Mouse (Mus musculus): ENCODE measurements around the gene Eps8l1.

- no peak for TF ChIP-seq TAL1 (IDR thresholded peaks at IDR 0.05; ENCODE audit: low read length)
- no peak for TF ChIP-seq GATA1 (IDR thresholded peaks at IDR 0.05; ENCODE audit: low read length)
Observed at GRCm38 (mm10) chr7:4523205-4524130, 63.0 kb downstream of the Eps8l1 start.
